Mouse (Mus musculus) C2C12 (cell line): ENCODE results near the gene Sirt1.

ENCODE experiments used
- CEBPB ChIP-seq: IDR thresholded peaks from one replicate; pipeline ENCODE4 v1.6.1; 2011; ENCODE audit warnings: low read depth, mild to moderate bottlenecking, control low read depth, moderate library complexity
- CTCF ChIP-seq: IDR thresholded peaks from one replicate; pipeline ENCODE4 v1.5.1; 2011; ENCODE audit not compliant: control insufficient read depth, insufficient read depth, insufficient read length
- FOSL1 ChIP-seq: IDR thresholded peaks from one replicate; pipeline ENCODE4 v1.8.0; 2011; ENCODE audit warnings: mild to moderate bottlenecking, low read length; ENCODE audit not compliant: poor library complexity, insufficient read depth, severe bottlenecking
- MAX ChIP-seq: IDR thresholded peaks from one replicate; pipeline ENCODE4 v1.6.1; 2011; ENCODE audit warnings: mild to moderate bottlenecking, control low read depth
- MYOD1 ChIP-seq: IDR thresholded peaks from one replicate; pipeline ENCODE4 v1.6.1; 2011; ENCODE audit warnings: low read depth; ENCODE audit not compliant: control insufficient read depth, insufficient read length
- MYOG ChIP-seq: IDR thresholded peaks from one replicate; pipeline ENCODE4 v1.6.1; 2011; ENCODE audit not compliant: control insufficient read depth, insufficient read length; ENCODE audit errors: extremely low read depth
- USF1 ChIP-seq: IDR thresholded peaks from one replicate; pipeline ENCODE4 v1.6.1; 2011; ENCODE audit warnings: low read depth, mild to moderate bottlenecking, control low read depth, moderate library complexity

DNA sequence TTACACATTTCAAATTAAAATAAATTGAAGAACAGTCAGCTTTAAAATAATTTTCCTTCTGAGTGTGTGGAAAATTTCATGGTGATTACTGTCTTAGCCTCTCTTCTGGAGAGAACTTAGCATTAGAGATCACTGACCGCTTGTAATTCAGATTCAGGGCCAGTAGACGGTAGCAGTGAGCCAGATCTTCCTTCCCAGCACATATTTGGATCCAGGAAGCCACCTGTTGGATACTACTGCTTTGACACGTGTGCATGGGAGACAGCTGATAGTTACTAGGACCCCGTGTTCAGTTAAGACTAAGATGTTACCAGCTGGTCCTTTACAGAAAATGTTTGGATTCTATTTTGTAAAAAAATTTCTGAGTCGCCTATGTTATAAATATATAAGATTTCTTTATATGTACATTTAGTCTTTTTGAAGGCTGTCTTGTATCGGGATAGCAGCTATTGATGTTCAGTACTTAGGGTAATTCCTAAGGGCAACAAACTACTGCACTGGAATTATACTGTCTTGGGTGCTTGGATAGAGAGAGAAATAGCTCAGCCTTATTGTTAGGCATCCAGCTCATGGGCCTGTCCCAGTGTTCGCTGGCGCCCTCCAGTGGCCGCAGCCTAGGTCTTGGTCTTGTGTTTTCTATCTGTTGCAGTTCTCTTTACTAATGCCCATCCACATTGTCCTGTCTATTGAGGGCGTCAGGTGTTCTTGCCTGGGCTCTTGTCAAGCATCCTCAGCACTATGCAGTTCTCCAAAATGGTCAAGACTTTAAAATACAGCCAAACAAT is 72.7 kb downstream of the Sirt1 start:
- peak; percentile 81 for TF ChIP-seq CTCF
- TF ChIP-seq USF1: no peak
- TF ChIP-seq MYOD1: peak; percentile 37
- no peak for TF ChIP-seq CEBPB
- no peak for TF ChIP-seq MYOG
- TF ChIP-seq MAX: no peak
- TF ChIP-seq FOSL1: no peak
